8 mouse cellular contexts compared by ENCODE assay signal in the genomic region with DNA sequence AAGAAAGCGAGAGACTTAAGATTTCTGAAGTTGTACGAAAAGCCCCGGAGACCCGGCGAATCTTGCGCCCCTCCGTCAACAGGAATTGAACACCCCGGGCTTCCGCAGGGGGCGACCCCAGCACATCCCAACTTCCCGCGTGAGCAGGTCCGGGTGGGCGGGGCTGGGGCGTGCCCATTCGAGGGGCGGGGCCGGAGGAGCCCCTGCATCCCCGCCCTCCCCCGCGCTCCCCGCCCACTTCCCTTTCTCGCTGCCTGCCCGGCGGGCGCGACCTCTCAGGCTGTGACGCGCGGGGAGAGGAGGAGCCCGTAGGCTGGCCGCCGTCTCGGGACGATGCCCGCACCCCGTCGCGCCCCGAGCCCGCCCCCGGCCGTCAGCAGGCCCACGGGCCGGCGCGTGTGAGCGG.
DNase-seq lines count a peak whose midpoint lies in the region; ATAC-seq and TF ChIP-seq lines count a peak whose summit lies in the region.

No protein-coding gene starts in this region.

- no peaks in the 10 kb centered on the region for H3K27me3 ChIP-seq in hindbrain, embryonic 16.5 days (replicated peaks; ENCODE audit: control insufficient read depth, insufficient read depth, low read length)

- DNase-seq in ZHBTc4 (ENCODE audit: low read depth, low spot score): peak; percentile 98
- DNase-seq in cerebellum, postnatal 36 days: peak; percentile 42 to 59
- peak; percentile 85 for DNase-seq in gastrocnemius, adult 18-20 months (ENCODE audit: low spot score)
- DNase-seq in left cerebral cortex, adult 2 months (ENCODE audit: extremely low spot score in 1 of 2, low spot score in 2 of 2): peak; percentile 59 to 74
- peak; percentile 79 for DNase-seq in retina, postnatal 7 days (ENCODE audit: low read depth, low spot score)
- DNase-seq in urinary bladder, adult 2 months (ENCODE audit: low spot score): peak; percentile 76

- H3K4me3 ChIP-seq in hindbrain, embryonic 16.5 days (ENCODE audit: low read length): peak overlapping the region; percentile 62
- peak overlapping the region; percentile 64 for H3K4me3 ChIP-seq in left cerebral cortex, adult 2 months
- peak overlapping the region; percentile 55 for H3K4me3 ChIP-seq in macrophage (ENCODE audit: inconsistent target)

- H3K36me3 ChIP-seq in hindbrain, embryonic 16.5 days (ENCODE audit: control insufficient read depth, insufficient read depth, low read length): no peaks in the 10 kb centered on the region
- no peaks in the 10 kb centered on the region for H3K36me3 ChIP-seq in macrophage (ENCODE audit: inconsistent target)

- intact Hi-C loops in left cerebral cortex, adult 2 months (cut with DNase I): no loop called here

- H3K79me2 ChIP-seq in macrophage (ENCODE audit: inconsistent target): peaks cover 46% of the 10 kb centered on the region

- TF ChIP-seq CTCF in left cerebral cortex, adult 2 months (IDR thresholded peaks at IDR 0.05): no peak; the same call in 1 of the 2 replicates

- ATAC-seq in hindbrain, embryonic 16.5 days: peak; percentile 90

- peak overlapping the region; percentile 85 for H3K4me2 ChIP-seq in hindbrain, embryonic 16.5 days (ENCODE audit: low read length)

- no peaks in the 10 kb centered on the region for H3K9me3 ChIP-seq in hindbrain, embryonic 16.5 days (ENCODE audit: control insufficient read depth, low read length)

- peaks cover 12% of the 10 kb centered on the region for H3K4me1 ChIP-seq in hindbrain, embryonic 16.5 days (ENCODE audit: control insufficient read depth, insufficient read depth, low read depth, low read length)

- H3K9ac ChIP-seq in hindbrain, embryonic 16.5 days (ENCODE audit: low read depth, low read length): peak overlapping the region; percentile 77

- H3K27ac ChIP-seq in hindbrain, embryonic 16.5 days (ENCODE audit: low read depth, low read length): peak overlapping the region; percentile 46; the same call in 1 of the 2 replicates
- no peak overlapping the region for H3K27ac ChIP-seq in left cerebral cortex, adult 2 months
- peak overlapping the region; percentile 28 for H3K27ac ChIP-seq in macrophage

- WGBS in hindbrain, embryonic 16.5 days: under 1% methylated on average over 35 of the region's 48 CpGs
- 3% methylated on average over 38 of the region's 48 CpGs for WGBS in macrophage (ENCODE audit: missing documents)
